Mouse (Mus musculus): ENCODE results near the gene Ajm1. TPM values are rescaled to one million over a fixed set of nuclear protein-coding genes. Genes with fewer than 3 reads are reported as not detected.
A peak's percentile ranks its signal among the peaks of the same experiment; 100 is the strongest.

The Ajm1 gene
- total and polyA plus RNA-seq, 3 experiments: 0.04 to 0.32 TPM; not detected in 1

DNA sequence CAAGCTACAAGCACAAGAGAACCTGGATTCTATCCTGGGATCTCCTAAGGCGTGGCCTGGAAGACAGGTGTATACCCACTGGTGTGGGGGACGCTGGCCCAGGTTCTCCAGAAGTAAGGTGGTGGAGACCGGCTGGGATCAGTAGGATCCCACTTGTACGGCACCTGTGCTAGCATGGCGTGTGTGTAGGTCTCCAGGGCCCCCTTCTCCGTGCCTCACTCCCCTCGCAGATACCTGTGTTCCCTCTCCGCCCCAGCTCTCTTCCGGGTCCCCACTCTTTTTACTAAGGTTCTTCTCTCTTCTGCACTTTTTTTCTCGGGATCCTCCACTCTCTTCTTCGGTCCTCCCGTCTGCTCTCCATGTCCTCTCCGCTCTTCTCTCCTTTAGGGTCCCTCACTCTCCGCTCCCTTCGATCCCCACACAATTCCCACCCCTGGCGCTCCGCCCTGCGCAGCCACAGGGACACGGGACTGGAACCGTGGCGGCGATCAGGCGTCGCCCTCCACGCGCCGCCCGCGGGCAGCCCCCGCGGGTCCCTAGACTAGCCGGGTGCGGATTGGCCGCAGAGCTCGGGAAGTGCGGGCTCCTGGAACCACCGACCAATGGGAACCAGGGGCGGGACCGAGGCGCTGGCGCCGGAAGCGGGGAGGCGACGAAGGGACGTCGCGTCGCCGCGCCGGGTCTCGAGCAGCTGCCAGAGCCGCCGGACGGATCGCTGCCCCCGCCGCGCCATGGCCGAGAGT lies 24.2 kb downstream of the Ajm1 start, which contains the start of gene Edf1:
Gene Edf1 (plus strand): TSS at position 627 of the 743 bp plus-strand sequence.
- Histone ChIP-seq H3K9me3 (replicated peaks; ENCODE audit: insufficient read depth, low read length) (no peaks in the 10 kb centered on the region), H3K4me3 (ENCODE audit: control insufficient read depth in 1 of 2, insufficient read depth in 1 of 2, low read depth in 2 of 2, low read length in 2 of 2) (peak within 1 kb of the TSS; percentile 86 to 88), H3K4me1 (ENCODE audit: control insufficient read depth in 1 of 2, insufficient read depth in 2 of 2, low read length in 2 of 2) (peaks cover 8 to 10% of the 10 kb centered on the region in 2 experiments), H3K27me3 (ENCODE audit: control insufficient read depth in 1 of 2, insufficient read depth in 2 of 2, low read length in 2 of 2) (no peaks in the 10 kb centered on the region), H3K9ac (ENCODE audit: control insufficient read depth, low read depth, low read length, poor library complexity, severe bottlenecking) (peak within 1 kb of the TSS; percentile 89), H3K79me2 (ENCODE audit: control insufficient read depth, insufficient read depth, low read length, poor library complexity) (peaks cover 20% of the 10 kb centered on the region), H3K27ac (ENCODE audit: control insufficient read depth, low read depth, low read length) (peak within 1 kb of the TSS; percentile 52), H3K36me3 (ENCODE audit: control insufficient read depth in 1 of 2, insufficient read depth in 2 of 2, low read length in 2 of 2) (peaks cover 6 to 12% of the 10 kb centered on the region in 2 experiments)
- TF ChIP-seq MEF2A (IDR thresholded peaks at IDR 0.05; ENCODE audit: extremely low read depth, insufficient replicate concordance, low read depth, low read length, poor library complexity, severe bottlenecking) (no peak), ZNF384 (IDR thresholded peaks at IDR 0.05; ENCODE audit: low read depth, low read length) (peak; percentile 50; the same call in 1 of the 2 replicates), POLR2A (IDR thresholded peaks at IDR 0.05; ENCODE audit: control insufficient read depth in 1 of 2, insufficient read depth in 1 of 2, low read depth in 1 of 2, low read length in 2 of 2, poor library complexity in 1 of 2) (peak; percentile 97), ZKSCAN1 (IDR thresholded peaks at IDR 0.05; ENCODE audit: low read depth, low read length) (no peak), SIN3A (IDR thresholded peaks at IDR 0.05; ENCODE audit: low read length) (peak; percentile 90), SMC3 (IDR thresholded peaks at IDR 0.05; ENCODE audit: low read depth, low read length) (no peak), MAFK (IDR thresholded peaks at IDR 0.05; ENCODE audit: borderline replicate concordance, low read depth, low read length) (no peak), ELF1 (IDR thresholded peaks at IDR 0.05; ENCODE audit: low read depth, low read length) (peak; percentile 51; the same call in 1 of the 2 replicates), MYC (IDR thresholded peaks at IDR 0.05; ENCODE audit: low read depth, low read length) (peak; percentile 59; the same call in 1 of the 2 replicates), KAT2A (conservative IDR thresholded peaks at IDR 0.05; ENCODE audit: low read depth, low read length) (no peak; the same call in 1 of the 2 replicates), TAL1 (IDR thresholded peaks at IDR 0.05; ENCODE audit: low read length) (no peak), CHD1 (IDR thresholded peaks at IDR 0.05; ENCODE audit: low read depth, low read length) (0 out of 2 replicates have a peak, but pooled peaks have one; percentile 55), POLR2AphosphoS2 (IDR thresholded peaks at IDR 0.05; ENCODE audit: low read length) (peak; percentile 89), UBTF (IDR thresholded peaks at IDR 0.05; ENCODE audit: borderline replicate concordance, insufficient read depth, low read depth, low read length) (0 out of 2 replicates have a peak, but pooled peaks have one; percentile 35), MXI1 (IDR thresholded peaks at IDR 0.05; ENCODE audit: low read depth, low read length) (peak; percentile 92), RAD21 (IDR thresholded peaks at IDR 0.05; ENCODE audit: low read depth, low read length) (no peak), CTCF (IDR thresholded peaks at IDR 0.05 in 2 of 3, conservative IDR thresholded peaks at IDR 0.05 in 1 of 3; ENCODE audit: control insufficient read depth in 1 of 3, insufficient read depth in 1 of 3, low read depth in 2 of 3, low read length in 3 of 3, poor library complexity in 1 of 3, severe bottlenecking in 1 of 3) (0 out of 6 replicates have a peak, but pooled peaks of 1 of the 3 experiments have one; percentile 0), NELFE (IDR thresholded peaks at IDR 0.05; ENCODE audit: low read depth, low read length) (peak; percentile 94), NRF1 (IDR thresholded peaks at IDR 0.05; ENCODE audit: insufficient read depth, low read depth, low read length, poor library complexity, severe bottlenecking) (0 out of 2 replicates have a peak, but pooled peaks have one; percentile 49), POLR2AphosphoS5 (IDR thresholded peaks at IDR 0.05; ENCODE audit: borderline replicate concordance, low read depth, low read length) (no peak), GABPA (IDR thresholded peaks at IDR 0.05; ENCODE audit: low read depth, low read length) (no peak), MYB (IDR thresholded peaks at IDR 0.05; ENCODE audit: low read depth, low read length) (no peak), TCF12 (IDR thresholded peaks at IDR 0.05; ENCODE audit: low read depth, low read length) (no peak), USF1 (IDR thresholded peaks at IDR 0.05; ENCODE audit: low read depth, low read length) (0 out of 2 replicates have a peak, but pooled peaks have one; percentile 28), MAZ (IDR thresholded peaks at IDR 0.05; ENCODE audit: low read depth, low read length) (peak; percentile 67), TBP (IDR thresholded peaks at IDR 0.05; ENCODE audit: low read depth, low read length) (peak; percentile 53; the same call in 1 of the 2 replicates), MAX (IDR thresholded peaks at IDR 0.05; ENCODE audit: low read length) (peak; percentile 77), EP300 (IDR thresholded peaks at IDR 0.05; ENCODE audit: low read depth in 1 of 2, low read length in 2 of 2) (no peak), E2F4 (IDR thresholded peaks at IDR 0.05; ENCODE audit: borderline replicate concordance, low read depth, low read length) (no peak), ZC3H11A (IDR thresholded peaks at IDR 0.05; ENCODE audit: low read depth, low read length) (no peak), ZMIZ1 (IDR thresholded peaks at IDR 0.05; ENCODE audit: low read depth, low read length) (peak; percentile 74), HCFC1 (IDR thresholded peaks at IDR 0.05; ENCODE audit: low read depth, low read length) (peak; percentile 79)
- peak; percentile 92 for DNase-seq (ENCODE audit: low read depth, low spot score)

All from MEL (cell line).